Mouse (Mus musculus) myocyte (in vitro differentiated cells): ENCODE data around the gene Olfr1357. TPM values are rescaled to one million over a fixed set of nuclear protein-coding genes. Genes with fewer than 3 reads are reported as not detected.
"Not testable (repeated sequence)": the region's sequence is repeated elsewhere in the genome, so short reads cannot be mapped to it uniquely, and the experiment has no call there.

ENCODE experiments used
- H3K27me3 ChIP-seq: one replicate; pipeline ENCODE4 v1.6.1; 2011; ENCODE audit not compliant: control insufficient read depth, insufficient read depth, insufficient read length
- H3K36me3 ChIP-seq: one replicate; pipeline ENCODE4 v1.6.1; 2011; ENCODE audit not compliant: control insufficient read depth, insufficient read depth
- H3K4me2 ChIP-seq: one replicate; pipeline ENCODE4 v1.6.1; 2011; ENCODE audit warnings: low read depth, control low read depth
- H3K4me3 ChIP-seq: one replicate; pipeline ENCODE4 v1.5.1; 2011; ENCODE audit warnings: mild to moderate bottlenecking, control low read depth, moderate library complexity
- H3K79me2 ChIP-seq: one replicate; pipeline ENCODE4 v1.6.1; 2011; ENCODE audit not compliant: control insufficient read depth, insufficient read depth
- H3ac ChIP-seq: one replicate; pipeline ENCODE4 v1.6.1; 2011; ENCODE audit not compliant: control insufficient read depth, insufficient read length
- CEBPB ChIP-seq: IDR thresholded peaks from 2 replicates; pipeline ENCODE4 v1.6.1; 2011; ENCODE audit warnings: mild to moderate bottlenecking, moderate library complexity; ENCODE audit not compliant: poor library complexity, insufficient read depth, severe bottlenecking
- E2F4 ChIP-seq: IDR thresholded peaks from one replicate; pipeline ENCODE4 v1.6.1; 2011; ENCODE audit warnings: mild to moderate bottlenecking, control low read depth, moderate library complexity; ENCODE audit not compliant: insufficient read depth
- MAX ChIP-seq: IDR thresholded peaks from one replicate; pipeline ENCODE4 v1.6.1; 2011; ENCODE audit warnings: low read depth, mild to moderate bottlenecking, control low read depth
- MYOD1 ChIP-seq, 3 experiments: IDR thresholded peaks; one replicate each; pipeline ENCODE4 v1.6.1; 2011; ENCODE audit warnings: control low read depth in 2 of 3, low read depth in 2 of 3, mild to moderate bottlenecking in 2 of 3, moderate library complexity in 1 of 3; ENCODE audit not compliant: insufficient read length in 2 of 3, control insufficient read depth in 1 of 3
- MYOG ChIP-seq, 3 experiments: IDR thresholded peaks; one replicate each; pipeline ENCODE4 v1.6.1; 2011; ENCODE audit warnings: control low read depth in 2 of 3, low read depth in 2 of 3, mild to moderate bottlenecking in 2 of 3; ENCODE audit not compliant: insufficient read length in 2 of 3, control insufficient read depth in 1 of 3, insufficient read depth in 1 of 3
- POLR2A ChIP-seq: IDR thresholded peaks from one replicate; pipeline ENCODE4 v1.6.1; 2011; ENCODE audit warnings: low read depth, mild to moderate bottlenecking, control low read depth, moderate library complexity; ENCODE audit not compliant: insufficient read length
- POLR2AphosphoS2 ChIP-seq: IDR thresholded peaks from one replicate; pipeline ENCODE4 v1.6.1; 2011; ENCODE audit warnings: low read depth, control low read depth; ENCODE audit not compliant: insufficient read length
- REST ChIP-seq: IDR thresholded peaks from one replicate; pipeline ENCODE4 v1.6.1; 2011; ENCODE audit warnings: mild to moderate bottlenecking, control low read depth, moderate library complexity; ENCODE audit not compliant: insufficient read depth, insufficient read length
- SRF ChIP-seq: IDR thresholded peaks from one replicate; pipeline ENCODE4 v1.6.1; 2011; ENCODE audit warnings: low read depth; ENCODE audit not compliant: control insufficient read depth, insufficient read length
- TCF12 ChIP-seq: IDR thresholded peaks from one replicate; pipeline ENCODE4 v1.6.1; 2011; ENCODE audit warnings: mild to moderate bottlenecking, control low read depth; ENCODE audit not compliant: poor library complexity, insufficient read depth, severe bottlenecking
- TCF3 ChIP-seq: IDR thresholded peaks from one replicate; pipeline ENCODE4 v1.6.1; 2011; ENCODE audit warnings: low read depth, control low read depth; ENCODE audit not compliant: insufficient read length
- USF1 ChIP-seq: IDR thresholded peaks from one replicate; pipeline ENCODE4 v1.6.1; 2011; ENCODE audit warnings: low read depth, mild to moderate bottlenecking, control low read depth, moderate library complexity
- polyA plus RNA-seq: library from polyadenylated mRNA; unstranded; fragments of >200 nt; fragmentation: generic; extraction: Trizol; gene quantifications from one replicate; pipeline ENCODE4 v1.2.1, GENCODE M21; 2012; ENCODE audit warnings: missing spikeins

The Olfr1357 gene
- polyA plus RNA-seq, 1 experiment = not detected

DNA sequence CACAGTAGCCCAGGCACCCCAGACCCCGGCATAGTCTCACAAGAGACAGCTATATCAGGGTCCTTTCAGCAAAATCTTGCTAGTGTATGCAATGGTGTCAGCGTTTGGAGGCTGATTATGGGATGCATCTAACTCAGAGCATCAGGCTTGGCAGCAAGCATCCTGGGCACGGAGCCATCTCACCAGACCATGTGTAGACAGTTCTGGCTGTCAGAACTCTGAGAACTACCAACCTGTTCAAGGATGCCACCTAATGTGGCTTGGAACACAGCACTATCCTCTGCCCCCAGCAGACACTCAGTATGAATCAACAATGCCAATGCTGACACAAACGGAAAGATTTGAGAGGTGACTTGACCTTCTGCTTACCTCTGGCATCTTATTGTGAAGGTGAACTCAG lies 12.3 kb upstream of the Olfr1357 start:
- no peaks in the 10 kb centered on the region for H3K36me3 ChIP-seq
- TF ChIP-seq USF1 (no peak), MAX (no peak), CEBPB (no peak), SRF (no peak), TCF12 (no peak), POLR2A (no peak), REST (no peak), MYOG (IDR thresholded peaks at IDR 0.05; ENCODE audit: control insufficient read depth in 1 of 3, insufficient read depth in 1 of 3, insufficient read length in 2 of 3, low read depth in 2 of 3) (no peak), MYOD1 (IDR thresholded peaks at IDR 0.05; ENCODE audit: control insufficient read depth in 1 of 3, insufficient read length in 2 of 3, low read depth in 2 of 3) (no peak), POLR2AphosphoS2 (no peak), TCF3 (no peak), E2F4 (no peak)
- no peak overlapping the region for H3ac ChIP-seq
- no peak overlapping the region for H3K4me3 ChIP-seq
- no peaks in the 10 kb centered on the region for H3K79me2 ChIP-seq
- no peaks in the 10 kb centered on the region for H3K27me3 ChIP-seq
- no peak overlapping the region for H3K4me2 ChIP-seq

GRCm38 (mm10) chr10:78623143-78623542 lies 5.3 kb upstream of the Olfr1357 start:
- not testable (repeated sequence) for H3K27me3 ChIP-seq

DNA sequence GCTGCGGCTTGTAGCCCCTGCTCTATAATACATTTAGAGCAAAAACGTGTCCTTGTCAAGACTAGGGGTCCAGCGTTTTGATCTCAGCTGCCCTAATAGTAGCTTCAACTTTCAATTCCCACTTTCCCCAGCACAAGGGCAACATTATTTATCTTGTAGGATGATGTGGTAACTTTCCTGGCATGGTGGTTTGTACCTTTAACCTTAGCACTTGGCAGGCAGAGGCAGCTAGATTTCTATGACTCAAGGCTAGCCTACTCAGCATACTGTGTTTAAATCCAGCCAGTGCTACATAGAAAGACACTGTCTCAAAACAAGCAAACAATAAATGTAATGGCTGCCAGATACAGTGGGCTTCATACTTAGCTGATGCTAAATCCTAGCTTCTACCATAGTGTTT lies 10.3 kb downstream of the Olfr1357 start:
- Histone ChIP-seq H3K79me2 (no peaks in the 10 kb centered on the region), H3K36me3 (no peaks in the 10 kb centered on the region), H3K4me3 (no peak overlapping the region), H3K4me2 (no peak overlapping the region), H3ac (no peak overlapping the region), H3K27me3 (peaks cover 12% of the 10 kb centered on the region)
- TF ChIP-seq USF1 = no peak
- no peak for TF ChIP-seq SRF

More at GRCm38 (mm10) chr10:78623143-78623542, 5.3 kb upstream of the Olfr1357 start:
- H3K36me3 ChIP-seq, H3K4me2 ChIP-seq, H3ac ChIP-seq, H3K4me3 ChIP-seq, H3K79me2 ChIP-seq: not testable (repeated sequence)

DNA sequence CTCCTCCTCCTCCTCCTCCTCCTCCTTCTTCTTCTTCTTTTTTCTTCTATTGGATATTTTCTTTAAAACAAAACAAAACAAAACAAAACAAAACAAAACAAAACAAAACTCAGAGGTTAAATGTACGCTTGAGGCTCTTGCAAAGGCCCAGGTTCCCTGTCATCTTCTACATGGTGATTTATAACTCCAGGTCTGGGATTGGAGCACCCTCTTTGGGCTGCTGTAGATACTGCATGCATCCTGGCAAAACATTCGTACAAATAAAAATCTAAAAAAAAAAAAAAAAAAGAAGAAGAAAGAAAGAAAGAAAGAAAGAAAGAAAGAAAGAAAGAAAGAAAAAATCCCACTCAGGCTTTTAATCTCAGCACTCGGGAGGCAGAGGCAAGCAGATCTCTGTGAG lies 12.8 kb downstream of the Olfr1357 start:
- Histone ChIP-seq H3ac (no peak overlapping the region), H3K36me3 (no peaks in the 10 kb centered on the region), H3K4me3 (no peak overlapping the region), H3K27me3 (peaks cover 20% of the 10 kb centered on the region), H3K4me2 (no peak overlapping the region), H3K79me2 (no peaks in the 10 kb centered on the region)
- no peak for TF ChIP-seq SRF
- no peak for TF ChIP-seq POLR2AphosphoS2
- no peak for TF ChIP-seq POLR2A
- no peak for TF ChIP-seq TCF12
- no peak for TF ChIP-seq MYOG (IDR thresholded peaks at IDR 0.05; ENCODE audit: control insufficient read depth in 1 of 3, insufficient read depth in 1 of 3, insufficient read length in 2 of 3, low read depth in 2 of 3)
- TF ChIP-seq CEBPB = no peak
- TF ChIP-seq TCF3 = no peak
- TF ChIP-seq E2F4 = no peak
- TF ChIP-seq USF1 = no peak
- no peak for TF ChIP-seq REST
- no peak for TF ChIP-seq MYOD1 (IDR thresholded peaks at IDR 0.05; ENCODE audit: control insufficient read depth in 1 of 3, insufficient read length in 2 of 3, low read depth in 2 of 3)
- no peak for TF ChIP-seq MAX

DNA sequence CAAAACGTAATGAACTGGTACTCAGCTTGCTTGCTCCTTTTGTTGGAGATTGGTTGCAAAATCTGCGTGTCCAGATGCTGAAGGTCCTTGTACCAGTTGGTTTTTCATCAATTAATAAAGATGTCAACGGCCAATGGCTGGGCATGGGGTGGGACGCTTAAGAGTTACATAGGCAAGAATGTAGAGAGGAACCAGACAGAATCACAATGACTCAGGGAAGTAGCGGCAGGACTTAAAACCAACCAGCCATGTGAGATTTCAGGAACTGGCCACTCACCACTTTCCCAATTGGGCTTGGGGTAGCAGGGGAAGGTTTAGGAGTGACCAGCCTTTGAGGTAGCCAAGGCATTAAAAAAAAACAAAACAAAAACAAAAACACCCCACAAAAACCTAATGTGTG lies 18.0 kb downstream of the Olfr1357 start:
- H3K4me2 ChIP-seq = no peak overlapping the region
- TF ChIP-seq TCF12 (no peak), REST (no peak)
- H3K79me2 ChIP-seq = no peaks in the 10 kb centered on the region
- H3K27me3 ChIP-seq = peaks cover 17% of the 10 kb centered on the region
- H3ac ChIP-seq = no peak overlapping the region
- H3K36me3 ChIP-seq = no peaks in the 10 kb centered on the region
- H3K4me3 ChIP-seq = no peak overlapping the region

DNA sequence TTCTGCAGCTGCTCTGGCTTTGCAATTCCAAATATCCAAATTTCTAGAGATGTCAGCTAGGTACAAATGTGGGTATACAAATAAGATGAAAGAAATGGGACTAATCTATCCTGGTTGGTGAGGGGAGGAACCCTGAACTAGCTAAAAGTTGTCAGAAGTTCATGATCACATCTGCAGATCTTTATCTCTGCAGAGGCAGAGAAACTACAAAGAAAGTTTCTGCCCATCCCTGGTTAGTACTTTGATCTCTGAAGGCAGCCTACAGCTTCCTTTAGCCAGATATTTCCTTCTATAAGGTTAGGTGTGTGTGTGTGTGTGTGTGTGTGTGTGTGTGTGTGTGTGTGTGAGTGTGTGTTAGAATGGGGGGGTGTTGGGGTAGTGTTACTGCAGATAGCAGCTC lies 23.3 kb downstream of the Olfr1357 start:
- TF ChIP-seq REST (no peak), POLR2A (no peak)
- Histone ChIP-seq H3K79me2 (peaks cover 19% of the 10 kb centered on the region), H3K4me2 (no peak overlapping the region), H3ac (no peak overlapping the region), H3K27me3 (no peaks in the 10 kb centered on the region), H3K4me3 (no peak overlapping the region), H3K36me3 (no peaks in the 10 kb centered on the region)
